Mouse (Mus musculus): ENCODE measurements at regions not wholly inside any gene's neighbourhood (a gene's known extent, or its start where the extent isn't known, plus 50 kb on each side); places are given as distances from the start of the nearest gene placed in this dataset.

- no peak overlapping the region for H3K27ac ChIP-seq (ENCODE audit: control insufficient read depth, insufficient read depth, low read depth, low read length)
- H3K4me1 ChIP-seq (ENCODE audit: control insufficient read depth, insufficient read depth, low read length): no peaks in the 10 kb centered on the region
- H3K4me3 ChIP-seq (ENCODE audit: control insufficient read depth, low read depth, low read length): no peak overlapping the region
- no peaks in the 10 kb centered on the region for H3K36me3 ChIP-seq (ENCODE audit: control insufficient read depth, insufficient read depth, low read length)
- H3K27me3 ChIP-seq (ENCODE audit: control insufficient read depth, insufficient read depth, low read length): no peaks in the 10 kb centered on the region
- no peak for TF ChIP-seq POLR2A (IDR thresholded peaks at IDR 0.05; ENCODE audit: control insufficient read depth, low read depth, low read length)
- TF ChIP-seq CTCF (IDR thresholded peaks at IDR 0.05; ENCODE audit: control insufficient read depth, insufficient read depth, insufficient replicate concordance, low read depth, low read length): no peak
Measured at GRCm38 (mm10) chr19:25845158-25845557, 172.9 kb downstream of the Dmrt2 start.

GRCm38 (mm10) chr19:25856344-25856743 is 184.1 kb downstream of the Dmrt2 start:
- Histone ChIP-seq H3K27me3 (ENCODE audit: control insufficient read depth, insufficient read depth, low read length) (no peaks in the 10 kb centered on the region), H3K27ac (ENCODE audit: control insufficient read depth, insufficient read depth, low read depth, low read length) (no peak overlapping the region), H3K4me3 (ENCODE audit: control insufficient read depth, low read depth, low read length) (no peak overlapping the region), H3K4me1 (ENCODE audit: control insufficient read depth, insufficient read depth, low read length) (no peaks in the 10 kb centered on the region), H3K36me3 (ENCODE audit: control insufficient read depth, insufficient read depth, low read length) (no peaks in the 10 kb centered on the region)
- TF ChIP-seq CTCF (IDR thresholded peaks at IDR 0.05; ENCODE audit: control insufficient read depth, insufficient read depth, insufficient replicate concordance, low read depth, low read length) (no peak), POLR2A (IDR thresholded peaks at IDR 0.05; ENCODE audit: control insufficient read depth, low read depth, low read length) (no peak)

- Histone ChIP-seq H3K4me1 (ENCODE audit: control insufficient read depth, insufficient read depth, low read length) (no peaks in the 10 kb centered on the region), H3K4me3 (ENCODE audit: control insufficient read depth, low read depth, low read length) (no peak overlapping the region), H3K36me3 (ENCODE audit: control insufficient read depth, insufficient read depth, low read length) (no peaks in the 10 kb centered on the region), H3K27ac (ENCODE audit: control insufficient read depth, insufficient read depth, low read depth, low read length) (no peak overlapping the region), H3K27me3 (ENCODE audit: control insufficient read depth, insufficient read depth, low read length) (no peaks in the 10 kb centered on the region)
- no peak for TF ChIP-seq POLR2A (IDR thresholded peaks at IDR 0.05; ENCODE audit: control insufficient read depth, low read depth, low read length)
- no peak for TF ChIP-seq CTCF (IDR thresholded peaks at IDR 0.05; ENCODE audit: control insufficient read depth, insufficient read depth, insufficient replicate concordance, low read depth, low read length)
Measured at GRCm38 (mm10) chr19:25863312-25863711, 191.1 kb downstream of the Dmrt2 start.

GRCm38 (mm10) chr19:25906721-25907120 is 234.5 kb downstream of the Dmrt2 start:
- Histone ChIP-seq H3K27me3 (ENCODE audit: control insufficient read depth, insufficient read depth, low read length) (no peaks in the 10 kb centered on the region), H3K4me3 (ENCODE audit: control insufficient read depth, low read depth, low read length) (no peak overlapping the region), H3K36me3 (ENCODE audit: control insufficient read depth, insufficient read depth, low read length) (no peaks in the 10 kb centered on the region), H3K4me1 (ENCODE audit: control insufficient read depth, insufficient read depth, low read length) (no peaks in the 10 kb centered on the region), H3K27ac (ENCODE audit: control insufficient read depth, insufficient read depth, low read depth, low read length) (no peak overlapping the region)
- TF ChIP-seq CTCF (IDR thresholded peaks at IDR 0.05; ENCODE audit: control insufficient read depth, insufficient read depth, insufficient replicate concordance, low read depth, low read length): no peak
- no peak for TF ChIP-seq POLR2A (IDR thresholded peaks at IDR 0.05; ENCODE audit: control insufficient read depth, low read depth, low read length)

GRCm38 (mm10) chr19:25922052-25922451 is 249.8 kb downstream of the Dmrt2 start:
- Histone ChIP-seq H3K27me3 (ENCODE audit: control insufficient read depth, insufficient read depth, low read length) (no peaks in the 10 kb centered on the region), H3K4me1 (ENCODE audit: control insufficient read depth, insufficient read depth, low read length) (no peaks in the 10 kb centered on the region), H3K4me3 (ENCODE audit: control insufficient read depth, low read depth, low read length) (no peak overlapping the region), H3K36me3 (ENCODE audit: control insufficient read depth, insufficient read depth, low read length) (no peaks in the 10 kb centered on the region), H3K27ac (ENCODE audit: control insufficient read depth, insufficient read depth, low read depth, low read length) (no peak overlapping the region)
- no peak for TF ChIP-seq CTCF (IDR thresholded peaks at IDR 0.05; ENCODE audit: control insufficient read depth, insufficient read depth, insufficient replicate concordance, low read depth, low read length)
- no peak for TF ChIP-seq POLR2A (IDR thresholded peaks at IDR 0.05; ENCODE audit: control insufficient read depth, low read depth, low read length)

GRCm38 (mm10) chr19:25922806-25923205 is 250.6 kb downstream of the Dmrt2 start:
- H3K27me3 ChIP-seq (ENCODE audit: control insufficient read depth, insufficient read depth, low read length): no peaks in the 10 kb centered on the region
- no peaks in the 10 kb centered on the region for H3K36me3 ChIP-seq (ENCODE audit: control insufficient read depth, insufficient read depth, low read length)
- TF ChIP-seq POLR2A (IDR thresholded peaks at IDR 0.05; ENCODE audit: control insufficient read depth, low read depth, low read length) (no peak), CTCF (IDR thresholded peaks at IDR 0.05; ENCODE audit: control insufficient read depth, insufficient read depth, insufficient replicate concordance, low read depth, low read length) (no peak)
- no peak overlapping the region for H3K27ac ChIP-seq (ENCODE audit: control insufficient read depth, insufficient read depth, low read depth, low read length)
- H3K4me1 ChIP-seq (ENCODE audit: control insufficient read depth, insufficient read depth, low read length): no peaks in the 10 kb centered on the region
- no peak overlapping the region for H3K4me3 ChIP-seq (ENCODE audit: control insufficient read depth, low read depth, low read length)

GRCm38 (mm10) chr19:25923727-25924384 is 251.6 kb downstream of the Dmrt2 start:
- Histone ChIP-seq H3K4me1 (ENCODE audit: control insufficient read depth, insufficient read depth, low read length) (no peaks in the 10 kb centered on the region), H3K27me3 (ENCODE audit: control insufficient read depth, insufficient read depth, low read length) (no peaks in the 10 kb centered on the region), H3K4me3 (ENCODE audit: control insufficient read depth, low read depth, low read length) (no peak overlapping the region), H3K36me3 (ENCODE audit: control insufficient read depth, insufficient read depth, low read length) (no peaks in the 10 kb centered on the region), H3K27ac (ENCODE audit: control insufficient read depth, insufficient read depth, low read depth, low read length) (no peak overlapping the region)
- TF ChIP-seq POLR2A (IDR thresholded peaks at IDR 0.05; ENCODE audit: control insufficient read depth, low read depth, low read length) (no peak), CTCF (IDR thresholded peaks at IDR 0.05; ENCODE audit: control insufficient read depth, insufficient read depth, insufficient replicate concordance, low read depth, low read length) (no peak)

Data from testis, adult 2 months (tissue).